Mouse (Mus musculus): Measurements from ENCODE around the gene Cdc42se1. TPM values are rescaled to one million over a fixed set of nuclear protein-coding genes. Genes with fewer than 3 reads are reported as not detected.

Cdc42se1 gene
- polyA plus RNA-seq, 1 experiment from 2014 or later, result 114 TPM

DNA sequence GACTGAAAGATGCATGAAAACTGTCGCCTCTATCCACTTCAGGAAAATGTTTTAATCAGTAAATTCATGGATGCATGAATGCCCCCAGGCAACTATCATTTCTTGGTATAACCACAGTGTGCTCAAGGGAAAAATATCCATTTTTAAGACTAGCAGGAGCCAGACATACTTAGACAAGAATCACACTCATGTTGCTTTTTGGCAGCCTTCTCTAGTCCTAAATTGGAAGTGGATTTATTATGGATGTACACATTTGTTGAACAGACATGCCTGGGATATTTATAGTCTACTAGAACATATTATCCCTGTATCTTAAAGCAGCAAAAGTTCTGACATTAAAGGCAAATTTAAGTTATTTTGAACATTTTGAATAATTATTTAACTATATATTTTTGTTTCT is 36.2 kb downstream of the Cdc42se1 start:
- H3K9me3 ChIP-seq, result no peaks in the 10 kb centered on the region
- 71% methylated on average over 1 of the region's 1 CpGs for WGBS
- H3K4me1 ChIP-seq, result no peaks in the 10 kb centered on the region
- H3K27ac ChIP-seq, result no peak overlapping the region
- no peak overlapping the region for H3K4me2 ChIP-seq
- no peak overlapping the region for H3K4me3 ChIP-seq
- no peaks in the 10 kb centered on the region for H3K27me3 ChIP-seq
- ATAC-seq (ENCODE audit: insufficient number of reproducible peaks, low FRiP score, low TSS enrichment, low read depth), result no peak
- peaks cover 69% of the 10 kb centered on the region for H3K36me3 ChIP-seq
- H3K9ac ChIP-seq, result no peak overlapping the region

DNA sequence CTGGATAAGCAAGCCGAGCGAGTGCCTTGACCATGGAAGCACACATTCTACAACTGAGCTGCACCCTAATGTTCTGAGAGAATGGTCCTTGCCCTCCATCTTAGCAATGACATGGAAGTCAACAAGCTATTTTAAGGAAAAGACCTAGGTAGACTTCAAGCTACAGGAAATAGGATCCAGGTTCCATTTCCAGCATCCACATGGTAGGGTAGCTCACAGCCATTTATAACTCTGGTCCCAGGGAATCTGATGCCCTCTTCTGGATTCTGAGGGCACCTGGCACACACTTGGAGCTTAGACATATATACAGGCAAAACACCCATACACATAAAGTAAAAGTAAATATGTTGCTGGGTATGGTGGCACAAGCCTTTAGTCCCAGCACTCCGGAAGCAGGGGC is 37.5 kb downstream of the Cdc42se1 start:
- Histone ChIP-seq H3K4me2 (no peak overlapping the region), H3K27ac (no peak overlapping the region), H3K36me3 (peaks cover 63% of the 10 kb centered on the region), H3K9ac (no peak overlapping the region), H3K9me3 (no peaks in the 10 kb centered on the region), H3K4me3 (no peak overlapping the region), H3K27me3 (no peaks in the 10 kb centered on the region), H3K4me1 (no peaks in the 10 kb centered on the region)
- no peak for ATAC-seq (ENCODE audit: insufficient number of reproducible peaks, low FRiP score, low TSS enrichment, low read depth)
- 95% methylated on average over 3 of the region's 3 CpGs for WGBS

DNA sequence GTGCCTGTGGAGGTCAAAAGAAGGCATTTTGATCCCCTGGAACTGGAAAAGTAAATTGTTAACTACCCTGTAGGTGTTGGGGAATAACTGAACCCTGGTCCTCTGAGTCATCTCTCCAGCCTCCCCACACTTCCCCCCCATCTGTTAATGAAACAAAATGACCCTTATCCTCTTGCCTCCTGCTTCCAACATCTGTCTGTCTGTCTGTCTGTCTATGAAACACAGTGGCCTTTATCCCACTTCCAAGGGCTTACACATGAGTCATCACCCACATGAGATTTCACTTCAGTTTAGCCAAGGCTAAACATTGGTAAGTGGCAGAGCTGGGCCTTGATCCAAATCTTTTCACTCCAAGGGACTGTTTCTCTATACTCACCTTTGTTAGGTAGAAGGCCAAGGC is 39.3 kb downstream of the Cdc42se1 start:
- Histone ChIP-seq H3K4me3 (no peak overlapping the region), H3K4me2 (no peak overlapping the region), H3K4me1 (no peaks in the 10 kb centered on the region), H3K27me3 (no peaks in the 10 kb centered on the region), H3K27ac (no peak overlapping the region), H3K9me3 (no peaks in the 10 kb centered on the region), H3K36me3 (peaks cover 51% of the 10 kb centered on the region), H3K9ac (no peak overlapping the region)
- no peak for ATAC-seq (ENCODE audit: insufficient number of reproducible peaks, low FRiP score, low TSS enrichment, low read depth)

- H3K27ac ChIP-seq, result no peak overlapping the region
- 89% methylated on average over 5 of the region's 5 CpGs for WGBS
- no peak overlapping the region for H3K4me3 ChIP-seq
- H3K9ac ChIP-seq, result no peak overlapping the region
- H3K9me3 ChIP-seq, result no peaks in the 10 kb centered on the region
- H3K4me2 ChIP-seq, result no peak overlapping the region
- H3K27me3 ChIP-seq, result no peaks in the 10 kb centered on the region
- no peaks in the 10 kb centered on the region for H3K4me1 ChIP-seq
- ATAC-seq (ENCODE audit: insufficient number of reproducible peaks, low FRiP score, low TSS enrichment, low read depth), result no peak
- peaks cover 35% of the 10 kb centered on the region for H3K36me3 ChIP-seq
Observed at GRCm38 (mm10) chr3:95269789-95270188, 41.3 kb downstream of the Cdc42se1 start.

DNA sequence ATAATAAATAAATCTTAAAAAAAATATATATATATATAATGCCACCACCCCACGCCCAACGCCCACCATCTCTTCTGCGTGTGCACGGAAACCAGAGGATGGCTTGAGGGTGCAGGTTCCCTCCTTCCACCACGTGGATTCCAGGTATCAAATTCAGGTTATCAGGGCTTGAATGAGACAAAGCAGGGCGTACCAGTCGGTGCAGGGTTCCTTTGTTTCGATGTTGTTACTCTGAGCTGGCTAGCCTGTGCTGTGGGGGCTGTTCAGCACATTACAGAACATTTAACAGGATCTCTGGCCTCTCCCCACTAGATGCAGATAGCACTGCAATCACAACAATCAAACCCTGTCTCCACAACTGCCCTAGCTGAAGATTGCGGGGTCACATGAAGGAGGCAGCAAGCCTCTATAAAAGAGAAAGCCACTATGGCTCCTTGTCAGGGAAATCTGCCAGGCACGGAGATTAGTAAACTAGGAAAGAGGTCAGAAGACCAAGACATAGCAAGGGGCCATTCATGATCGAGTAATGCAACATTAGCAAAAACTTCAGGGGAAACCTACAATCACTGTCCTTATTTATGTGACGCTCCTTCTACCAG is 42.3 kb downstream of the Cdc42se1 start:
- Histone ChIP-seq H3K27ac (no peak overlapping the region), H3K9ac (no peak overlapping the region), H3K4me1 (peaks cover 4% of the 10 kb centered on the region; the same call in 1 of the 2 replicates), H3K9me3 (no peaks in the 10 kb centered on the region), H3K4me3 (no peak overlapping the region), H3K27me3 (no peaks in the 10 kb centered on the region), H3K4me2 (no peak overlapping the region), H3K36me3 (peaks cover 31% of the 10 kb centered on the region)
- no peak for ATAC-seq (ENCODE audit: insufficient number of reproducible peaks, low FRiP score, low TSS enrichment, low read depth)
- WGBS, result 85% methylated on average over 12 of the region's 12 CpGs

GRCm38 (mm10) chr3:95273471-95273870 is 44.9 kb downstream of the Cdc42se1 start:
- H3K4me3 ChIP-seq, result no peak overlapping the region
- H3K4me2 ChIP-seq, result no peak overlapping the region
- H3K4me1 ChIP-seq, result peaks cover 4% of the 10 kb centered on the region; the same call in 1 of the 2 replicates
- no peak overlapping the region for H3K27ac ChIP-seq
- 91% methylated on average over 5 of the region's 5 CpGs for WGBS
- H3K36me3 ChIP-seq, result peaks cover 7% of the 10 kb centered on the region
- H3K27me3 ChIP-seq, result no peaks in the 10 kb centered on the region
- H3K9me3 ChIP-seq, result no peaks in the 10 kb centered on the region
- no peak for ATAC-seq (ENCODE audit: insufficient number of reproducible peaks, low FRiP score, low TSS enrichment, low read depth)
- no peak overlapping the region for H3K9ac ChIP-seq

GRCm38 (mm10) chr3:95274453-95274852 is 45.9 kb downstream of the Cdc42se1 start:
- Histone ChIP-seq H3K9me3 (no peaks in the 10 kb centered on the region), H3K27ac (no peak overlapping the region)
- ATAC-seq (ENCODE audit: insufficient number of reproducible peaks, low FRiP score, low TSS enrichment, low read depth), result no peak

DNA sequence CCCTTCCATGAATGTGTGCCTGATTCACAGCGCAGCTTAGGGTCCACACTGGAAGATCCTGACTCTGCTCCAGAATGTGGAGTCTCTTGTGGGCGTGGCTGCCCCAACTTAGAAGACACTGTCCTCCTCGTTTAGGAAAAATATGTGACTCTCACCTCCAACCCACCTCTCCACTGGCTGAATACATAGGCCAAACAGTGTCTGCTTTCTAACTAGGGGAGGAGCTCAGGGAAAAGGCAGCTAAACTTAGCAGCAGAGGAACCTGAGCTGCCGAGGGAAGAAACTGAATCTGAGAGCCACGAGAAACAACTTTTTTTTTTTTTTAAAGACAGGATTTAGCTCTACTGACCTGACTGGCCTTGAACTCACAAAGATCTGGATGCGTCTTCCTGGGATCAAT is 46.6 kb downstream of the Cdc42se1 start:
- peaks cover 6% of the 10 kb centered on the region; the same call in 1 of the 2 replicates for H3K4me1 ChIP-seq
- no peak for ATAC-seq (ENCODE audit: insufficient number of reproducible peaks, low FRiP score, low TSS enrichment, low read depth)
- H3K36me3 ChIP-seq, result no peaks in the 10 kb centered on the region
- H3K9ac ChIP-seq, result no peak overlapping the region
- no peaks in the 10 kb centered on the region for H3K27me3 ChIP-seq
- 0 out of 2 replicates have a peak overlapping the region, but pooled peaks have one; percentile 24 for H3K27ac ChIP-seq
- H3K4me2 ChIP-seq, result no peak overlapping the region
- no peak overlapping the region for H3K4me3 ChIP-seq
- 66% methylated on average over 6 of the region's 6 CpGs for WGBS
- no peaks in the 10 kb centered on the region for H3K9me3 ChIP-seq

More at GRCm38 (mm10) chr3:95274453-95274852, 45.9 kb downstream of the Cdc42se1 start:
- Histone ChIP-seq H3K4me3 (no peak overlapping the region), H3K36me3 (peaks cover 4% of the 10 kb centered on the region; the same call in 1 of the 2 replicates), H3K27me3 (no peaks in the 10 kb centered on the region), H3K9ac (no peak overlapping the region), H3K4me2 (no peak overlapping the region), H3K4me1 (peaks cover 4% of the 10 kb centered on the region; the same call in 1 of the 2 replicates)
- WGBS, result 87% methylated on average over 4 of the region's 4 CpGs

DNA sequence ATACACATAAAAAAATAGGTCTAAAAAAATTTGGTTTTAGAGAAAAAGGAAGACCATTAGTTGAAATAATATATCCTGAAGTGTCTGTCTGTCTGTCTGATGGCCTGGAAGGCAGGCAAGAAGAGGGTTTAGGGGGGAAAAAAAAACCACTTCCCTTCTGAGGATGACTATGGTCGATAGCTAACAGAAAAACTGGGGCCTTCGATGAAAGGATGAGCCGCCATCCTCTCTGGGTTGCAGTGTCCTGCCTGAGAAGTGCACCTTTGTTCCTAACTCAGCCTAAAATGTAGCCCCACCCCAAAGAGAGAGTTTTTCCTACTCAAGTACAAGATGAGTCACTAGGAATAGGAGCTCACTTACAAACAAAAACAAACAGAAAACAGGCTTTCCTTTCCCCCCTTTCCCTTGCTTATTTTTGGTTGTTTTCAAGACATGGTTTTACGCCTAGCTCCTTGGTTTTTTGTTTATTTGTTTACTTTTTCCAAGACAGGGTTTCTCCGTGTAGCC is 47.9 kb downstream of the Cdc42se1 start:
- Histone ChIP-seq H3K4me2 (no peak overlapping the region), H3K27me3 (no peaks in the 10 kb centered on the region), H3K9me3 (no peaks in the 10 kb centered on the region), H3K36me3 (no peaks in the 10 kb centered on the region), H3K27ac (no peak overlapping the region), H3K4me1 (peaks cover 11% of the 10 kb centered on the region; the same call in 1 of the 2 replicates), H3K4me3 (no peak overlapping the region), H3K9ac (no peak overlapping the region)
- no peak for ATAC-seq (ENCODE audit: insufficient number of reproducible peaks, low FRiP score, low TSS enrichment, low read depth)
- 79% methylated on average over 5 of the region's 5 CpGs for WGBS

DNA sequence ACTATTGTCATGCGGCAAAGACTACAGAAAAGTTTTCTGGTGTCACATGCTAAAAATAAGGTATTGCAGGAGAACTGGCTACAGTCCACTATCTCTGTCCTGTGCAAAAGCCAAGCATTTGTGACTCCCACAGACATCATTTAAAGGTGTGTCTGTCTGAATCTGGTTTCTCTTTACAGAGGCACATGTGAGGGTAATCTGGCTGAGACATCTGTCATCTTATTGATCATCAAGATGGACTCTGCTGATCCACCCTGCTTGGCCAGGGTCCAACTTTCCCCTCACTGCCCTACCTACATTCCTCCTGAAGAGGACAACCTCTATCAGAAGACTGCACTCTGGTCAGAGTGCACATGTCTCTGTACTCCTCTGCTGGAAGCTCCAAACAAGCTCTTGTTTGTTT is 48.6 kb downstream of the Cdc42se1 start:
- Histone ChIP-seq H3K4me1 (peaks cover 11% of the 10 kb centered on the region; the same call in 1 of the 2 replicates), H3K4me3 (no peak overlapping the region), H3K36me3 (no peaks in the 10 kb centered on the region), H3K4me2 (no peak overlapping the region), H3K9me3 (no peaks in the 10 kb centered on the region), H3K27ac (0 out of 2 replicates have a peak overlapping the region, but pooled peaks have one; percentile 17), H3K27me3 (no peaks in the 10 kb centered on the region), H3K9ac (no peak overlapping the region)
- WGBS, result 88% methylated on average over 1 of the region's 1 CpGs
- no peak for ATAC-seq (ENCODE audit: insufficient number of reproducible peaks, low FRiP score, low TSS enrichment, low read depth)

- no peaks in the 10 kb centered on the region for H3K36me3 ChIP-seq
- H3K4me2 ChIP-seq, result peak overlapping the region; percentile 74
- WGBS, result 11% methylated on average over 8 of the region's 8 CpGs
- peak overlapping the region; percentile 69 for H3K9ac ChIP-seq
- H3K27me3 ChIP-seq, result no peaks in the 10 kb centered on the region
- ATAC-seq (ENCODE audit: insufficient number of reproducible peaks, low FRiP score, low TSS enrichment, low read depth), result no peak
- H3K4me3 ChIP-seq, result peak overlapping the region; percentile 64
- H3K27ac ChIP-seq, result peak overlapping the region; percentile 94
- no peaks in the 10 kb centered on the region for H3K9me3 ChIP-seq
- peaks cover 24% of the 10 kb centered on the region for H3K4me1 ChIP-seq
Observed at GRCm38 (mm10) chr3:95280747-95281146, 52.2 kb downstream of the Cdc42se1 start.

GRCm38 (mm10) chr3:95281216-95282126 is 52.9 kb downstream of the Cdc42se1 start, which contains the start of the genes Mindy1 and Prune1:
Gene Mindy1, plus strand, starts transcription at chr3:95281345.
Gene Prune1, minus strand, starts transcription at chr3:95282076.
- Histone ChIP-seq H3K27me3 (no peaks in the 10 kb centered on the region), H3K36me3 (no peaks in the 10 kb centered on the region), H3K9me3 (no peaks in the 10 kb centered on the region), H3K27ac (peak within 1 kb of the TSS; percentile 94), H3K9ac (peak within 1 kb of the TSS; percentile 85), H3K4me1 (peaks cover 24% of the 10 kb centered on the region), H3K4me2 (peak within 1 kb of the TSS; percentile 74), H3K4me3 (peak within 1 kb of the TSS; percentile 64)
- ATAC-seq (ENCODE audit: insufficient number of reproducible peaks, low FRiP score, low TSS enrichment, low read depth), result peak; percentile 90
- WGBS, result under 1% methylated on average over 53 of the region's 53 CpGs

All from limb, embryonic 15.5 days (tissue).